Mouse (Mus musculus) adrenal gland, postnatal 10 days (tissue): Measurements from ENCODE around the gene Oosp3. TPM values are rescaled to one million over a fixed set of nuclear protein-coding genes. Genes with fewer than 3 reads are reported as not detected.

Experiments
- DNase-seq: peaks from one replicate; pipeline ENCODE4 v3.0.0; 2021; ENCODE audit warnings: mixed read lengths
- long read RNA-seq, 2 experiments: library from polyadenylated mRNA; stranded (forward); transcript quantifications; one replicate each; pipeline ENCODE4 v2.0.0; 2021
- total RNA-seq, 2 experiments: library from RNA; stranded (reverse); gene quantifications; 2 replicates each; pipeline ENCODE4 v1.2.3; 2021

Gene Oosp3
- not detected for total RNA-seq
- long read RNA-seq, experiment 1: 0 reads
- long read RNA-seq, experiment 2: 0 reads

DNA sequence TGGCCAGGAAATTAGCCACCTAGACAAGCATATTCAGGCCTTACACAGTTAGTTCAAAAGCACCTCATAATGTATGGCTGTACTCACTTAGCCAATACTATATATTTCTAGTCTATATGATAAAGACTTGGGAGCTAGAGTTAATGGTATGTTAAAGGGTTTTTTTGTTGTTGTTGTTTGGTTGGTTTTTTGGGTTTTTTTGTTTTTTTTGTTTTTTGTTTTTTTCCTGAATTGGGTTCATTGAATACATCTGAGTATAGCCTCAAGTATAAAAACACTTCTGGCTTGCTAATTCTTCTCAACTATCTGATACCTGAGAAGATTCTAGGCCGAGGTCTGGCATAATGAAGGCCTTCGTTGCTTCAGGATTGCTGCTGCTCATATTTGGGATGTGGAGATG lies at the start of gene Oosp3:
Gene Oosp3 (plus strand): TSS at position 301 of the 400 bp plus-strand sequence.
- DNase-seq: no peak

DNA sequence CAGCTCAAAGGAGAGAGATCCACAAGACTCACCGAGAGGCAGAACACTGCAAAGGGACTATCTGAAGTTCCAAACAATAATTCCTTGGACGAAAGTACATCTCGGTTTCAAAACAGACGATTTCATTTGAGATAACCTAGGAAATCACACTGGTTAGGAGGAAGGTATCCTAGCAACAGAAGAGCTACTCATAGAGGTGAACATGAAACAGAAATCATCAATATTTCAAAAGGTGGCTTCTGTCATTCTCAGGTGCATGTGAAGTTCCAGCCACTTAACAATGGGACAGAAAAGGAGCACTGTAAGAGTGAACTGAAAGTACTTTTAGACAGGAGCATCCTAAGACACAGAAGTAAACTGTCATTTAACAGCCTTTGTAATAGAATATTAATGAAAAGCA lies 47.3 kb upstream of the Oosp3 start:
- no peak for DNase-seq

DNA sequence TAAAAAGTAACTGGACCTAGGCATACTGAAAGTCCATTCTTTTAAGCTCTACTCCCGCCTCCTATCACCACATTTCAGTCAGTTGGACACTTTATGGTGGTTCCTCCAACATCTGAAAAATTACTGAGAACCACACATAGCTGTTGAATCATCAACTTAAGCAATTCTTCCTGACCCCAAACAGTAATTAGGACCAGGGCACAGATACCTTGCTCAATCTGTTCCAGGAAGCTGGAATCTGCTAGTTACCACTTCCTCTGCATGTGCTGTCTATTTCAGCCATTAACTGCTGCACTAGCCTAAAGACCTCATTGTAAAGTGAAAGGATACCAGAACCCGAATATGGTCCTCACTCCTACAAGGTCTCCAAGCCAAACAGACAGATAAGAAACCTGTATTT lies 37.7 kb upstream of the Oosp3 start:
- no peak for DNase-seq

DNA sequence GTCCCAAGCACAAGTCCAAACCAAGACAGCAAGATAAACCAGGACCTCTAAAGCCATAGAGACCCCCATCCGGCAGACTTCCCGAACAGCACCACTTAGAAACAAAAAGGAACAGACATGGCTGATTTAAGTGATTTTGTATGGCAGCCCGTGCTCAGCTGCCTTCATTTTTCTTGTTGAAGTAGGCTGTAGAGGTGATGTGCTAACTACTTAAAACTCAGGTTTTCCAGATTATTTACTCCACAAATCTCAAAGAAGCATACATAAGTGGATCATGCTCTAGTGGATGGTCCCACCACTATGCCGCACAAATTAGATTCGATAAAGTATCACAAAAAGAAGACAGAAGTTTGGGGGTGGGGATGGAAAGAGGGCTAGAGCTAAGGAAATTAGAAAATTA lies 36.4 kb upstream of the Oosp3 start, which contains the start of gene Oosp2:
Gene Oosp2 (minus strand): TSS at position 101 of the 400 bp plus-strand sequence.
- no peak for DNase-seq

DNA sequence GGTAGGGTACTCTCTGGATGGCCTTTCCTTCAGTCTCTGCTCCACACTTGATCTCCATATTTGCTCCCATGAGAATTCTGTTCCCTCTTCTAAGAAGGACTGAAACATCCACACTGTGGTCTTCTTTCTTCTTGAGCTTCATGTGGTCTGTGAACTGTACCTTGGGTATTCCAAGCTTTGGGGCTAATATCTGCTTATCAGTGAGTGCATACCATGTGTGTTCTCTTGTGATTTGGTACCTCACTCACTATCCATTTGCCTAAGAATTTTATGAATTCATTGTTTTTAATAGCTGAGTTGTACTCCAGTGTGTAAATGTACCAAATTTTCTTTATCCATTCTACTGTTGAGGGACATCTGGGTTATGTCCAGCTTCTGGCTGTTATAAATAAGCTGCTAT lies 35.3 kb upstream of the Oosp3 start:
- DNase-seq: no peak

DNA sequence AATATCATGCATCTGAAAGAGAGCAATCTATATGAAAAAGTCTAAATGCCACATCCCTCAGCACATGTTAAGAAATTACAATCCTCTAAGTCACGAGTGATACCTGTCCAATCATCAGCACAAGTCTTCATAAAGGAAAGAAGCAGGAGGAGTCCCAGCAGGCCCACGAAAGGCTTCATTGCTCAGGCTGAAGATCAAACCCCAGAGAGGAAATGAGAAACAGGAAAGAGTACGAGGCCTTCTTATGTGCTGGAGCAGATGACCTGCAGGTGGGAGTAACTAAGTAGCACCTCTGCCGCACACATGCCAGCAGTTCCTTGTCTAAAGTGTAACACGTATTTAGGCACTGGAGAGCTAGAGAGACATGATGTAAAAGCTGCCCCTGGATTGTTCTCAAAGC lies 6.0 kb upstream of the Oosp3 start, which contains the start of gene Oosp1:
Gene Oosp1 (minus strand): TSS at position 312 of the 400 bp plus-strand sequence.
- DNase-seq: no peak

DNA sequence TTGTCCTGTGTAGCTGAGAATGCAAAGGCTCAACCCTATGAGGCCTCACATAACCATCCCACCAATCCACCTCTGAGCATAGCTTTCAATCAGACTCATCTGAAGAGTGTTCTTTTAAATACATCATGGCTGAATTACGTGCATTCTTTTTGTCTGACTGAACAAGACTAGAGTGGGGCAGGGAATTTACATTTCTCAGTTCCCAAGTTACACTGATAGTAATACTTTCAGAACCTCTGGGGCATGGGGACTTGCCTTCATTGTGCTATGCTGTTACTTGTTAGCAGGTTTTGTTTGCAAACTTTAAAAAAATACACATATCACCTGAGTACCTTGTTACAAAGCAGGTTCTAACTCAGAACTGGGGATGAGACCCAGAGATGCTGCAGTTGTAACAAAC lies 5.4 kb upstream of the Oosp3 start:
- DNase-seq: no peak

DNA sequence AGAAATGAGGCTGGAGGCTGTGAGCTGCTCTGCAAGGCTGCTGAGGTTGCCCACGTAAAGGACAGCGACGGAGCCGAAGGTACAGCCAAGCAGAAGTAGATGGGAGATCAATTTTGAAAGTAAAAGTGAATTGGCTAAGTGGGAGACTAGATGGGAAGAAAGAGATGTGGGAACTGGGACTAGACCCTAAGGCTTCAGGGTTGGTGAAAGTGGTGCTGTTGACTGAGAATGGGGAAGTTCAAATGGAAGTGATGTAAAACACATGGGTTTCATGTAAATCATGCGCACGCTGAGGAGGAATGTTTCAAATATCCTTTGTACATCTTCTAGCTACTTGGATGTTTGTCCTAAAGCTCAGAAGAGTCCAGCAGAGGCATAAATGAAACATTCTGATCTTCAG lies 1.5 kb downstream of the Oosp3 start:
- DNase-seq: no peak

DNA sequence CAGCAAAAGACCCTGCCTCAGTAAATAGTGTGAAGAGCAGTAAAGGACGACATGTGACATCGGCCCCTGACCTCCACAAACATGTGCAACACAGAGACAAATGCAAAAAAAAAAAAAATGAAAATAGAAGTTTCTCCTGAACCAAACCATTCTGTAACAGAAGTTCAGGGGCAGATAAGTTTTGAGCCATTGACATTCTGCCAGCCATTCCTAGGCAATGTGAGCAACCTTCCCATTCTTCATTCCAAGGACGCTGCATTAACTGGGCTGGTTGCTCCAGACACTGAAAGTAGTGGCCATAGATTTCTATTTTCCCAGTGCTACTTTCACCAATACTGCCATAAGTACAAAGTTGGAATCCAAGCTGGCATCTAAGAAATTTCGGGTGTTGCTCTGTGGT lies 15.6 kb downstream of the Oosp3 start:
- DNase-seq: peak; percentile 51

DNA sequence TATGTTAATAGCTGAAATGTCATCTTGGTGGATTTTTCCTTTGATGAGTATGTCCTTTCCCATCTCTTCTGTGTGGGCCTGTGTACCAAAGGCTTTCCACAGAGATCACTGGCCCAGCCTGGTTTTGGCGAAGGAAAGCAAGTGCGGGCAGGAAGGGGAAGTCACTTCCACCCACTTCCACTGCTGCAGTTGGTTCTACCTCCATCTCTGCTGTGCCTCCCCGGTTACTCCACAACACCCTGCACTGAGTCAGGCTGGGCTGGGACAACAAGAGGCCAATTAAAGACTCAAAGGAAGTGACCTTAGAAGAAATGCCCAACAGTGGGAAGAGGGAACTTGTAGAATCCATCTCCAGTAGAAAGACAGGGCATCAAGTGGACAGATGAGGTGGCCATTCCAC lies 23.2 kb downstream of the Oosp3 start:
- DNase-seq: no peak

DNA sequence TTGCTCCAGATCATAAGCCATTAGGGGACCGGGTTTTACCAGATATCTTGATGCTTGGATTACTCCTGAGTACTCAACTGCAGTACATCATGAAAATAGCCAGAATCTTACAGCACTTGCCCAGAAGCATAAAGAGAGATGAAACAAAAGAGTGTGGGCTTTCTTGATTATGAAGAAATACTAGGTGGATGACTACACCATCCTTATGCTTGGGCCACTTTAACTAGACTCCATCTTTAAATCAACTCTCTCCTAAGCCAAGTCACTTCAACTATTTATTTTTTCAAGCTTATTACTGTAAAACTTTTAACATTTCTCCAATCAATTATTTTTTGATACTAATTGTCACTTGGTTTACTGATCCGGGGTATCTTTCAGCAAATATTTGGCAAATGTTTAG lies 27.0 kb downstream of the Oosp3 start:
- no peak for DNase-seq

DNA sequence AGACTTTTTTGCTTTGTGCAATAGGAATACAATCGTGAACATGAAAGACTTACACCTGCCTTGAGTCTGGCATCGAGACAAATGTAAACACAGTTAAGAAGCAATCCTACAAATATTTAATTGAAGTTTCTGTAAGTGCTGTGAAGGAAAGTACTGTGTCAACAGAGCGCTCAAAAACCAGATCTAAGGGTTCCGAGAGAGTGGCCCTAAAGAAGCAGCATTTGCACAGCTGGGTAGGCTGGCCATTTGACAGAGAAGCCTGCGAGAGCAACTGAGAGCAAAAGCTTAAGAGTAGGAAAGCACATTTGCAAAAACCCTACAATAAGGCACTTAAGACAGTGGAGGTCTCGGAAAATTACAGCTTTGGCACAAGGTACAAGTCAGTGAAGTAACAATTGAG lies 27.4 kb downstream of the Oosp3 start:
- no peak for DNase-seq

DNA sequence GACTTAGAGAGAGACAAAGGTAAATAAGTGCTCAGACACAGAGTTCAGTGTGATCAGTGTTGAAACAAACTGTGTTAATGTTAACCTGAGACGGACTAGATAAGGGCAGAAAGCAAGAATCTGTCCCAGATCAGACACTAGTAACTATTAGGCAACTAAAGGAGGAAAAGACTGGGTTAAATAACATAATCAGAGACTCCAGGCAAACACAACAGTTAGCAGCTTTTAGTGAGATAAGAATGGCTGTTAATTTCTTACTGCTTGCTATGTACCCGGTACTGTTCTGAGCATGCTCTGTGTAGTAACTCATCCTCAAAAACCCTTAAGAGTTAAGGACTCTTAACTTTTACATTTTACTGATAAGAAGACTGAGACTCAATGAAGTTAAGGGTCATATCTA lies 29.1 kb downstream of the Oosp3 start:
- DNase-seq: no peak

DNA sequence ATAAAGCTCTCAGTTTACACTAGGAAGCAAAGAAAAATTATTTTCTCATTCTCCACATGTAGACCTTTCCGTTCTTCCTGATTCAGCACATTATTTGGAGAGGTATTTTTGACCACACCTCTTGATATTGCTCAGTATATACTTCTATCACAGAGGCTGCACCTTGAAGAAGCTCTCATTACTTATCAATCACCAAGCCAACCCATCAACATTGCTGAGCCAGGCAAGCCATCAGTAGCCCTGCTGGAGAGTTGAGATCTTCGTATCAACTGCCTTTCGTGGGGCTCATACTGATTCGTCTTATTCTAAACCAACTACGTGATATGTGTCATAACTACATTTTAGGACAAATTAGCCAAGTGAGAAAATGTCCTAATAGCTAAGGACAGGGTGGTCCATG lies 30.4 kb downstream of the Oosp3 start:
- DNase-seq: no peak

DNA sequence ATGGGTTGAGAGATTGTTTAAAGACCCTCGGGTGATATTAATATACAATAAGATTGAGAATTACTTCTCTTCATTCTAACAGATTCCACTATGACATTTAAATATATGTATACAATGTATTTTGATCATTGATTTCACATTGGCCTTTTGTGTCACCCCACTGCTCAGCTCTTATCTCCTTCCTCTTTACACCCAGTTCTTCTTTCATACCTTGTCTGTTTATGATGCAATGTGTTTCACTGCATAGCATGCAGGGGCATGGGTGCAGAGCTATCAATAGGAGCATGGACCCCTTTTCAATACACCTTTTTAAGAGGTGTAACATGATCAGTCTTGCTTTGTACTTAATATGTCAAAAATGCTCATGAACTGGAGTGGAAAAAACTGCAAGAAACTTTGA lies 33.4 kb downstream of the Oosp3 start:
- no peak for DNase-seq

DNA sequence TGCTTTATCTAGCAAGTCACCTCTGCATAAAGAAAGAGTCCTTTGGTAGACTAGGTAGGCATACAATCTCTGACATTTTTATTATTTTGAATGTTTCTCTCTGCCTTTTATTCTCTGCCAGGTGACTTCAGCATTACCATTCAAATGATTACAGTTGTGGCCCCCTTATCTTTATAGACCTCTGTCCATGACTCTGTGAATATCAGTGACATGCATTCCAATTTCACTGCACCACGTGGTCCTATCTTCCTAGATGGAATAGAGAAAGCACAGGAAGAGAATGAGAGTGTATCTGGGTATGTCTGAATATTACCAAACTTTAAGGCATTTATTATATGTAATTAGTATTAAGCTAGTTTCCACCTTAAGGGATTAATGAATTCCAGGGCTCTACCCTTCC lies 39.6 kb downstream of the Oosp3 start:
- DNase-seq: no peak

DNA sequence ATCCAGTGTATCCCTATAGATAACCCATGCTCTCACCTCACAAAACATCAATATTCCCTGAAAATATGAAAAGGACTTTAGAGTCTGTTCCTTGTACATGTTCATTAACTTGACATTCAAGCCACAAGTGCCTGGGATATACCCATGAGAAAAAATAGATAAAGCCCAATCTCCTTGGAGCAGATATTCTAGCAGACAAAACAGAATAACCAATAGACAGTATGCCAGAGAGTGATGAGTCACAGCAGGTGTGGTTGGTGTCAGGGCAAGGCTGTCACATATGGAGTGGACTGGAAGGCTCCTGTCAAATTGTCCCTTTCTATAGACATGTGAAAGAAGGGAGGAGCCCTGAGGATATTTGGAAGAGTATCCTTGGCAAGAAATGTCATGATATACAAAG lies 48.8 kb downstream of the Oosp3 start:
- no peak for DNase-seq

DNA sequence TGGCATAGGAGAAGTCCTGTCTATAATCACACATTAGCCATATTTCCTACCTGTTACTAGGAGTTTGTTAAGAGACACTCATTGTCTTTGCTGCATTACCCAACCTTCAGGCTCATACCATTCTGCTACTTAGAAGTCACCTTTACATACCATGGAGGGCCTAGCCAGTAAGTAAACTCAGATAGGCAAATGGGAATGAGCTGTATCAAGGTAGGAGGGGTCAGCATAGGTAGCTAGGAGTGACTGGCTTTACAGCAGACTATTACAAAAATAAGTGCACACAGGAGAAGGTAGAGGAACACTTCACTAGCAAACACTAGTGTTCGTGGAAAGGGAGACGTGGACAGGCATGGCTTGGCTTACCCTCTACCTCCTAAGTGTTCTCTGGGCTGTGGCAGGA lies 50.4 kb downstream of the Oosp3 start, which contains the start of gene Gif:
Gene Gif (plus strand): TSS at position 257 of the 400 bp plus-strand sequence.
- no peak for DNase-seq

Other genes starting within 250 kb of the Oosp3 start
- 1 to 10 TPM; 4.7 to 8.4 TPM for gene Ms4a6c, start 227.7 kb upstream of the Oosp3 start, total RNA-seq
- gene Gm8369, start 211.1 kb upstream of the Oosp3 start, total RNA-seq: 1 to 10 TPM in 1 of 2 experiments, under 1 TPM in 1; 1.00 to 1.1 TPM
- 1 to 10 TPM; 5.0 to 8.3 TPM for gene Ms4a6b, start 180.5 kb upstream of the Oosp3 start, total RNA-seq
- gene Ms4a4d, start 160.3 kb upstream of the Oosp3 start, total RNA-seq: 1 to 10 TPM; 1.1 to 1.5 TPM
- gene Ms4a6d, start 92.2 kb upstream of the Oosp3 start, total RNA-seq: 1 to 10 TPM; 2.7 to 3.8 TPM
- gene Ms4a2, start 73.3 kb upstream of the Oosp3 start, total RNA-seq: under 1 TPM; 0.12 to 0.24 TPM
- under 1 TPM in 1 of 2 experiments, not detected in 1; 0.63 TPM for gene Ms4a3, start 56.2 kb upstream of the Oosp3 start, total RNA-seq
- gene Oosp2, start 36.5 kb upstream of the Oosp3 start, total RNA-seq: not detected
- 1 to 10 TPM in 1 of 2 experiments, not detected in 1; 1.2 TPM for gene Oosp1, start 5.9 kb upstream of the Oosp3 start, total RNA-seq
- gene Gif, start 50.5 kb downstream of the Oosp3 start, total RNA-seq: not detected
- 10 to 100 TPM; 71.8 to 74.5 TPM for gene Mrpl16, start 73.3 kb downstream of the Oosp3 start, total RNA-seq
- gene Stx3, start 122.3 kb downstream of the Oosp3 start, total RNA-seq: 1 to 10 TPM; 5.8 to 7.3 TPM
- not detected for gene Olfr1417, start 142.2 kb downstream of the Oosp3 start, total RNA-seq
- not detected for gene Olfr1418, start 164.0 kb downstream of the Oosp3 start, total RNA-seq
- gene Olfr1419, start 178.1 kb downstream of the Oosp3 start, total RNA-seq: not detected
- gene Olfr1420, start 189.5 kb downstream of the Oosp3 start, total RNA-seq: not detected
- 10 to 100 TPM; 30.5 to 34.7 TPM for gene Patl1, start 215.3 kb downstream of the Oosp3 start, total RNA-seq